Mouse (Mus musculus) adrenal gland, postnatal 14 days (tissue): ENCODE measurements around the gene Mrpl35. TPM values are rescaled to one million over a fixed set of nuclear protein-coding genes. Genes with fewer than 3 reads are reported as not detected.
A peak's percentile ranks its signal among the peaks of the same experiment; 100 is the strongest.

Experiments used
- DNase-seq: peaks from one replicate; pipeline ENCODE4 v3.0.0; 2021; ENCODE audit warnings: mixed read lengths
- total RNA-seq: library from RNA; stranded (reverse); gene quantifications from 2 replicates; pipeline ENCODE4 v1.2.3, GENCODE M21; 2021

Gene Mrpl35
- total RNA-seq, 1 experiment from 2014 or later = 50.1 TPM

GRCm38 (mm10) chr6:71801011-71801713 is 25.6 kb downstream of the Mrpl35 start:
- no peak for DNase-seq

GRCm38 (mm10) chr6:71799391-71799790 is 27.4 kb downstream of the Mrpl35 start:
- DNase-seq = peak; percentile 40

- no peak for DNase-seq
Measured at GRCm38 (mm10) chr6:71791771-71792170, 35.0 kb downstream of the Mrpl35 start.

- DNase-seq = no peak
Measured at GRCm38 (mm10) chr6:71788348-71788747, 38.4 kb downstream of the Mrpl35 start.

- peak; percentile 21 for DNase-seq
Measured at GRCm38 (mm10) chr6:71783165-71783564, 43.6 kb downstream of the Mrpl35 start.

GRCm38 (mm10) chr6:71780431-71780830 is 46.3 kb downstream of the Mrpl35 start:
- no peak for DNase-seq

- DNase-seq = no peak
Measured at GRCm38 (mm10) chr6:71779831-71780230, 46.9 kb downstream of the Mrpl35 start.

- no peak for DNase-seq
Measured at GRCm38 (mm10) chr6:71778016-71778415, 48.8 kb downstream of the Mrpl35 start.

GRCm38 (mm10) chr6:71772636-71773208 is 54.0 kb downstream of the Mrpl35 start:
- peak; percentile 83 for DNase-seq

- no peak for DNase-seq
Measured at GRCm38 (mm10) chr6:71772156-71772555, 54.6 kb downstream of the Mrpl35 start.

GRCm38 (mm10) chr6:71771282-71771681 is 55.5 kb downstream of the Mrpl35 start:
- no peak for DNase-seq

GRCm38 (mm10) chr6:71770856-71771255 is 55.9 kb downstream of the Mrpl35 start:
- peak; percentile 26 for DNase-seq

GRCm38 (mm10) chr6:71769901-71770690 is 56.7 kb downstream of the Mrpl35 start:
- DNase-seq = peak; percentile 32

GRCm38 (mm10) chr6:71767761-71768160 is 59.0 kb downstream of the Mrpl35 start:
- no peak for DNase-seq

Other genes with a start within 250 kb of the Mrpl35 start
- gene Kdm3a, start 194.0 kb downstream of the Mrpl35 start, total RNA-seq = 35.1 and 44.3 TPM in 2 replicates
- 8.2 and 11.0 TPM in 2 replicates for gene Reep1, start 119.4 kb downstream of the Mrpl35 start, total RNA-seq
- gene Immt, start 4.4 kb upstream of the Mrpl35 start, total RNA-seq = 387 and 402 TPM in 2 replicates
- gene Ptcd3, start 81.8 kb upstream of the Mrpl35 start, total RNA-seq = 112 and 116 TPM in 2 replicates
- gene Polr1a, start 82.1 kb upstream of the Mrpl35 start, total RNA-seq = 60.9 and 68.3 TPM in 2 replicates